Mouse (Mus musculus): ENCODE results near the gene Gm49486.

GRCm38 (mm10) chr15:79258521-79258920 lies 29.3 kb downstream of the Gm49486 start:
- TF ChIP-seq CTCF (IDR thresholded peaks at IDR 0.05; ENCODE audit: control insufficient read depth, insufficient read depth, low read length) (no peak), POLR2A (IDR thresholded peaks at IDR 0.05; ENCODE audit: borderline replicate concordance, control insufficient read depth, low read depth, low read length) (no peak)
